Mouse (Mus musculus): ENCODE data around the gene Usf1. TPM values are rescaled to one million over a fixed set of nuclear protein-coding genes. Genes with fewer than 3 reads are reported as not detected.

Gene Usf1
- polyA plus RNA-seq (2012), result 66.3 and 74.1 TPM in 2 replicates

DNA sequence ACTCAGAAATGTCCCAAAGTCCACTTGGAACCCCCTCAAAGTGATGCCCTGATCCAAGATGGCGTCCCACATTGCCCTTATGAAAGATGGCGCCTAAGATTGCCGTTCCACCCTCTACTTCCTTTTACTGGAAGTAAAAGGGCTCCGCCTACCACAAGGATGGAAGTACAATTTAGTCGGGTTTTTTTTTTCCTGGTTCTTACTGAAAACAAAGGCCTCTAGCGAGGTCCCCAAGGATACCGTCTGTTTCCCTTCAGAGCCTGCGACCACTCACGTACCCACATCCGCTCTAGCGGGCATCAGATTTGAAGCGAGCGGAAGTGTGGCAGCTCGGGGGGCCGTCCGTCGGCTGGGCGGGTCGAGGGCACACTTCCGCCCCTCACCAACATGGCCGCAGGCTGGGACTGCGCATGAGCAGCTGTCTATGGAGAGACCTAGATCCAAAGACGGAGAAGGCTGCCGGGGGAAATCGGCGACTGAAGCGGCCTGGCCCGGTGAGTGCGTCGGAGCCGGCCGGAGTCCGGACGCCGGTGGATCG is at the start of gene Usf1:
TSS of gene Usf1 (plus strand) at position 367 of the 538 bp plus-strand sequence.

DNA sequence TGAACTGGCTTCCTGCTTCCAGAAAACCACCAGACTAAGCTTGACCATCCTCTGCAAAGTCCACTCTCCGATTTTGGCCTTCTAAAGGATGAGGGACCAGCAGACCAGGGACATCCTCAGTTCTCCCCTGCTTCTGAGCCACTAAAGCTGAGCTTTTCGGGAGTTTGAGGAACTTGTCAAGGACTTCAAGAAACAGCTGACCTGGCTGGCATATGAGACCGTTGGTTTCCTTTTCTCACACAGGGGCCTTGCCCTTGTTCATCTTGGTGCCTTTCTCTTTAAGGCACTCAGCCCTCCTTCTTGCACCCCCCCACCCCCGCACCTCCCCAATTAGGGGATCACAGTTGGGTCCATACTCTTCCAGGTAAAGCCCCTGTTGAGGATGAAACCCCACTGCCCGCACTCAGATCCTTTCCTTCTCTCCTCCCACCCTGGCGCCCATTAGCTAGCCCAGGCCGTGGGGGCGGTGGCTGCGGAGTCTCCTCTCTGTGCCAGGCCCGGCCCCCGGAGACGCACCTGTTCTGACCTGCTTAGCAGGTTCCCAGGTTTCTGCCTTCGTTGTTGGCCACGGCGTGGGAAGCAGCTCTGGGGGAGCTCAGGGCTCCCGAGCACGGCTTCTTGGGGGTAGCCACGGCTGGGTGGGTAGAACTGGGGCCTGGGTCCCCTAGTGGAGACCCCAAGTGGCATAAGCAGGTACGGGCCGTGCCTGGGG is 41.1 kb upstream of the Usf1 start, which contains the start of gene Nectin4:
TSS of gene Nectin4 (plus strand) at position 255 of the 712 bp plus-strand sequence.

GRCm38 (mm10) chr1:171388376-171389102 is 22.6 kb upstream of the Usf1 start, which contains the start of gene Arhgap30:
Gene Arhgap30, plus strand, starts transcription at chr1:171388954.

GRCm38 (mm10) chr1:171418660-171419059 is 7.5 kb downstream of the Usf1 start, which contains the start of gene Tstd1:
Gene Tstd1, plus strand, starts transcription at chr1:171418872.

GRCm38 (mm10) chr1:171437264-171438013 is 26.3 kb downstream of the Usf1 start, which contains the start of gene F11r:
Gene F11r, plus strand, starts transcription at chr1:171437535.

Other genes starting within 250 kb of the Usf1 start
- 23.7 and 26.5 TPM in 2 replicates for gene Pcp4l1, start 215.0 kb upstream of the Usf1 start, polyA plus RNA-seq (2012)
- not detected in 2 replicates for gene Nr1i3, start 197.3 kb upstream of the Usf1 start, polyA plus RNA-seq (2012)
- 43.3 and 43.4 TPM in 2 replicates for gene Tomm40l, start 188.8 kb upstream of the Usf1 start, polyA plus RNA-seq (2012)
- gene Apoa2, start 186.3 kb upstream of the Usf1 start, polyA plus RNA-seq (2012), result 0.48 TPM in 1 of 2 replicates, not detected in the other
- gene Fcer1g, start 176.9 kb upstream of the Usf1 start, polyA plus RNA-seq (2012), result 50.5 and 65.4 TPM in 2 replicates
- gene Adamts4, start 160.9 kb upstream of the Usf1 start, polyA plus RNA-seq (2012), result 0.05 TPM in 1 of 2 replicates, not detected in the other
- 141 and 145 TPM in 2 replicates for gene Ndufs2, start 159.9 kb upstream of the Usf1 start, polyA plus RNA-seq (2012)
- 70.2 and 71.4 TPM in 2 replicates for gene B4galt3, start 141.0 kb upstream of the Usf1 start, polyA plus RNA-seq (2012)
- gene Ppox, start 130.1 kb upstream of the Usf1 start, polyA plus RNA-seq (2012), result 39.0 and 42.4 TPM in 2 replicates
- gene Usp21, start 123.3 kb upstream of the Usf1 start, polyA plus RNA-seq (2012), result 63.4 and 66.2 TPM in 2 replicates
- 92.0 and 102 TPM in 2 replicates for gene Ufc1, start 116.3 kb upstream of the Usf1 start, polyA plus RNA-seq (2012)
- gene Dedd, start 82.2 kb upstream of the Usf1 start, polyA plus RNA-seq (2012), result 23.1 and 24.6 TPM in 2 replicates
- gene Nit1, start 65.7 kb upstream of the Usf1 start, polyA plus RNA-seq (2012), result 6.6 and 8.1 TPM in 2 replicates
- gene Pfdn2, start 65.6 kb upstream of the Usf1 start, polyA plus RNA-seq (2012), result 13.9 and 17.7 TPM in 2 replicates
- gene Klhdc9, start 50.5 kb upstream of the Usf1 start, polyA plus RNA-seq (2012), result 1.3 TPM in 2 replicates
- 1.4 and 1.7 TPM in 2 replicates for gene Nectin4, start 41.2 kb upstream of the Usf1 start, polyA plus RNA-seq (2012)
- 46.5 and 48.6 TPM in 2 replicates for gene Arhgap30, start 22.4 kb upstream of the Usf1 start, polyA plus RNA-seq (2012)
- gene Tstd1, start 7.6 kb downstream of the Usf1 start, polyA plus RNA-seq (2012), result 0.48 and 0.52 TPM in 2 replicates
- 2.6 and 2.9 TPM in 2 replicates for gene F11r, start 26.2 kb downstream of the Usf1 start, polyA plus RNA-seq (2012)
- gene Alyref2, start 92.2 kb downstream of the Usf1 start, polyA plus RNA-seq (2012), result 11.7 and 14.4 TPM in 2 replicates
- not detected in 2 replicates for gene Itln1, start 124.0 kb downstream of the Usf1 start, polyA plus RNA-seq (2012)
- 0.43 TPM in 2 replicates for gene Cd244a, start 147.9 kb downstream of the Usf1 start, polyA plus RNA-seq (2012)
- 4.5 TPM in 2 replicates for gene Ly9, start 196.1 kb downstream of the Usf1 start, polyA plus RNA-seq (2012)
- gene Slamf7, start 241.7 kb downstream of the Usf1 start, polyA plus RNA-seq (2012), result 0.39 and 0.48 TPM in 2 replicates

Measured in megakaryocyte-erythroid progenitor cell, adult 5 weeks (primary cell).